Mouse (Mus musculus) 3T3-L1 (cell line): Measurements from ENCODE around the gene Nop9.

ENCODE experiments used
- DNase-seq: peaks from one replicate; pipeline ENCODE4 v3.0.0-alpha.2; 2015; ENCODE audit warnings: low read depth, low spot score

Gene Nop9

GRCm38 (mm10) chr14:55769087-55769703, 23.7 kb downstream of the Nop9 start:
- DNase-seq: no peak

- no peak for DNase-seq
Measured at GRCm38 (mm10) chr14:55776711-55777110, 31.2 kb downstream of the Nop9 start.

GRCm38 (mm10) chr14:55777176-55777575, 31.7 kb downstream of the Nop9 start:
- no peak for DNase-seq

GRCm38 (mm10) chr14:55777806-55778205, 32.3 kb downstream of the Nop9 start:
- DNase-seq: no peak

- no peak for DNase-seq
Measured at GRCm38 (mm10) chr14:55778686-55779085, 33.2 kb downstream of the Nop9 start.

GRCm38 (mm10) chr14:55779656-55780055, 34.2 kb downstream of the Nop9 start:
- DNase-seq: no peak

- DNase-seq: no peak
Measured at GRCm38 (mm10) chr14:55780736-55781135, 35.2 kb downstream of the Nop9 start.

GRCm38 (mm10) chr14:55781310-55781709, 35.8 kb downstream of the Nop9 start:
- DNase-seq: peak; percentile 84

- DNase-seq: no peak
Measured at GRCm38 (mm10) chr14:55782361-55782960, 37.0 kb downstream of the Nop9 start.

GRCm38 (mm10) chr14:55783171-55783957, 37.9 kb downstream of the Nop9 start:
- DNase-seq: peak; percentile 68

- DNase-seq: no peak
Measured at GRCm38 (mm10) chr14:55783958-55784235, 38.4 kb downstream of the Nop9 start, which contains the start of gene Adcy4. Gene Adcy4, minus strand, starts transcription at chr14:55784095.

- DNase-seq: no peak
Measured at GRCm38 (mm10) chr14:55785195-55785594, 39.7 kb downstream of the Nop9 start.

- DNase-seq: no peak
Measured at GRCm38 (mm10) chr14:55787731-55788130, 42.2 kb downstream of the Nop9 start.

- peak; percentile 35 for DNase-seq
Measured at GRCm38 (mm10) chr14:55788256-55789050, 43.0 kb downstream of the Nop9 start, which contains the start of gene Ripk3. Gene Ripk3, minus strand, starts transcription at chr14:55788865.

GRCm38 (mm10) chr14:55793461-55793860, 48.0 kb downstream of the Nop9 start:
- no peak for DNase-seq

GRCm38 (mm10) chr14:55793946-55794345, 48.5 kb downstream of the Nop9 start:
- peak; percentile 85 for DNase-seq

- DNase-seq: peak; percentile 84
Measured at GRCm38 (mm10) chr14:55795380-55796163, 50.1 kb downstream of the Nop9 start.
